Mouse (Mus musculus): ENCODE data around the gene Pum3.

The Pum3 gene

GRCm38 (mm10) chr19:27427865-27428264 lies 1.8 kb downstream of the Pum3 start:
- H3K9me3 ChIP-seq (ENCODE audit: low read length) = no peaks in the 10 kb centered on the region
- peaks cover 47% of the 10 kb centered on the region for H3K36me3 ChIP-seq (ENCODE audit: insufficient read depth, low read length)
- H3K27me3 ChIP-seq (ENCODE audit: insufficient read depth, low read length) = no peaks in the 10 kb centered on the region
- H3K4me1 ChIP-seq (replicated peaks; ENCODE audit: low read depth, low read length) = peaks cover 31% of the 10 kb centered on the region
- no peak for TF ChIP-seq POU5F1 (IDR thresholded peaks at IDR 0.05; ENCODE audit: borderline replicate concordance, low read length)
- no peak for TF ChIP-seq CTCF (conservative IDR thresholded peaks at IDR 0.05; ENCODE audit: low read length)
- no peak for TF ChIP-seq NANOG (IDR thresholded peaks at IDR 0.05; ENCODE audit: borderline replicate concordance, low read length)
- H3K4me3 ChIP-seq (replicated peaks; ENCODE audit: low read length) = peak overlapping the region; percentile 99

DNA sequence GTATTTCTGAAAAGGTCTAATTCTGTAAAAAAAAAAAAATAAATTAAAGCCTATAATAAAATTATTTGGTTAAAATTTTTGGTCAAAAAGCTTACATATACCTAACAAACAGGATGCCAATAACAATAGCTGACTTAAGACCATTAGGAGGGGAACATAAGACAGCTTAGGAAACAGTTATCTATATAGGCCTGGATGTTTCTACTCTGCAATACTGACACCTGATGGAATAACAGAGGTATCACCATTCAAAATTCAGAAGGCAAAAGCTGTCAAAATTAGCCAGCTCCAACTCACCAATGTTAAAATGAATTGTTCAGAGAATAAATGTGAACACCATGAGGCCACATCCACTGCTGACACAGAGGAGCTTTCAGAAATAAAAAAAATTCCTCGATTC lies 3.2 kb downstream of the Pum3 start:
- TF ChIP-seq NANOG (IDR thresholded peaks at IDR 0.05; ENCODE audit: borderline replicate concordance, low read length) (no peak), CTCF (conservative IDR thresholded peaks at IDR 0.05; ENCODE audit: low read length) (peak; percentile 7; the same call in 1 of the 2 replicates)
- Histone ChIP-seq H3K4me1 (replicated peaks; ENCODE audit: low read depth, low read length) (peaks cover 30% of the 10 kb centered on the region), H3K27me3 (ENCODE audit: insufficient read depth, low read length) (no peaks in the 10 kb centered on the region), H3K36me3 (ENCODE audit: insufficient read depth, low read length) (peaks cover 60% of the 10 kb centered on the region), H3K4me3 (replicated peaks; ENCODE audit: low read length) (no peak overlapping the region), H3K9me3 (ENCODE audit: low read length) (no peaks in the 10 kb centered on the region)

GRCm38 (mm10) chr19:27425656-27426055 lies 4.0 kb downstream of the Pum3 start:
- H3K4me1 ChIP-seq (replicated peaks; ENCODE audit: low read depth, low read length) = peaks cover 22% of the 10 kb centered on the region
- no peak overlapping the region for H3K4me3 ChIP-seq (replicated peaks; ENCODE audit: low read length)
- no peaks in the 10 kb centered on the region for H3K27me3 ChIP-seq (ENCODE audit: insufficient read depth, low read length)
- TF ChIP-seq POU5F1 (IDR thresholded peaks at IDR 0.05; ENCODE audit: borderline replicate concordance, low read length) (no peak), CTCF (conservative IDR thresholded peaks at IDR 0.05; ENCODE audit: low read length) (peak; percentile 61)
- H3K36me3 ChIP-seq (ENCODE audit: insufficient read depth, low read length) = peaks cover 68% of the 10 kb centered on the region
- H3K9me3 ChIP-seq (ENCODE audit: low read length) = no peaks in the 10 kb centered on the region

DNA sequence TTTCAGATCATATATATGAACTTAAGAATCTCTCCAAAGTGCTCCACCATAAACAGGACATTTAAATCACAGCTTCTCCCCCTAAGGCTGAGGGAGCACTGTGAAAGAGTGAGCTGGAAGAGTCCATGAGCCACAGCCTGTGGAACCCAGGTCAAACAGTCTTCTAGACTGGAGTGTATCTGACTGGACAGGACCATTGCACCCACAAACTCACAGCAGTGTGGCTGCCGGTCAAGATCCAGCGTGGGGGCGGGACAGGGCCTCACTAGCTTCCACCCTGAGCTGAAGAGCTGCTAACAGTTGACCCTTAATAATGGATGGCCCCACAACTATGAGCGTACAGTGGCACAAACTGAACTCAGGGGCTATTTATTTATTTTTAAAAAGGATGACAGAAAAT lies 12.2 kb downstream of the Pum3 start:
- H3K9me3 ChIP-seq (ENCODE audit: low read length) = no peaks in the 10 kb centered on the region
- H3K27me3 ChIP-seq (ENCODE audit: insufficient read depth, low read length) = no peaks in the 10 kb centered on the region
- H3K4me1 ChIP-seq (replicated peaks; ENCODE audit: low read depth, low read length) = peaks cover 14% of the 10 kb centered on the region
- TF ChIP-seq POU5F1 (IDR thresholded peaks at IDR 0.05; ENCODE audit: borderline replicate concordance, low read length) (no peak), NANOG (IDR thresholded peaks at IDR 0.05; ENCODE audit: borderline replicate concordance, low read length) (no peak), CTCF (conservative IDR thresholded peaks at IDR 0.05; ENCODE audit: low read length) (no peak)
- peaks cover 97% of the 10 kb centered on the region for H3K36me3 ChIP-seq (ENCODE audit: insufficient read depth, low read length)
- H3K4me3 ChIP-seq (replicated peaks; ENCODE audit: low read length) = no peak overlapping the region

- Histone ChIP-seq H3K9me3 (ENCODE audit: low read length) (no peaks in the 10 kb centered on the region), H3K4me1 (replicated peaks; ENCODE audit: low read depth, low read length) (peaks cover 14% of the 10 kb centered on the region), H3K36me3 (ENCODE audit: insufficient read depth, low read length) (peaks cover 97% of the 10 kb centered on the region), H3K4me3 (replicated peaks; ENCODE audit: low read length) (no peak overlapping the region), H3K27me3 (ENCODE audit: insufficient read depth, low read length) (no peaks in the 10 kb centered on the region)
- TF ChIP-seq CTCF (conservative IDR thresholded peaks at IDR 0.05; ENCODE audit: low read length) = peak; percentile 67
- TF ChIP-seq NANOG (IDR thresholded peaks at IDR 0.05; ENCODE audit: borderline replicate concordance, low read length) = no peak
- no peak for TF ChIP-seq POU5F1 (IDR thresholded peaks at IDR 0.05; ENCODE audit: borderline replicate concordance, low read length)
These were observed 13.1 kb downstream of the Pum3 start for GRCm38 (mm10) chr19:27416569-27416968.

- Histone ChIP-seq H3K27me3 (ENCODE audit: insufficient read depth, low read length) (no peaks in the 10 kb centered on the region), H3K36me3 (ENCODE audit: insufficient read depth, low read length) (peaks cover 81% of the 10 kb centered on the region), H3K9me3 (ENCODE audit: low read length) (no peaks in the 10 kb centered on the region), H3K4me3 (replicated peaks; ENCODE audit: low read length) (no peak overlapping the region), H3K4me1 (replicated peaks; ENCODE audit: low read depth, low read length) (0 out of 2 replicates have a peak, but pooled peaks cover 1% of the 10 kb centered on the region)
- TF ChIP-seq POU5F1 (IDR thresholded peaks at IDR 0.05; ENCODE audit: borderline replicate concordance, low read length) (no peak), CTCF (conservative IDR thresholded peaks at IDR 0.05; ENCODE audit: low read length) (no peak), NANOG (IDR thresholded peaks at IDR 0.05; ENCODE audit: borderline replicate concordance, low read length) (no peak)
These were observed 18.3 kb downstream of the Pum3 start for GRCm38 (mm10) chr19:27411340-27411739.

DNA sequence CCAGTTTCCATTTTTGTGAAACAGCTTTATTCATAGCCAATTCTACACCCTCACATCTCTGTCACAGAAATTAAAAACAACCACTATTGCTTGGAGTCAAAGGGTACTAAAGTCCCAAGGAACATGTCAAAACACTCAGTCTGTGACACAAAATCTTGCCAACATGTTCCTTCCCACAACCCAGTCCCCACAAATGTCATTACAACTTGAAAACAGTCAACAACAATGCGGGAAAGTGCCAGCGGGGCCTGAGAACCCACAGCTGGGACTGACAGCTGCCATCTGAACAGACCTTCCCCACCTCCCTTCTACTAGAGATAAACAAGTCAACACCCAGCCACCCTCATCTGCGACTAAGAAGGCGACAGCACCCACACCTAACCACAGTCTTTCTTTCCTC lies 18.9 kb downstream of the Pum3 start:
- H3K4me1 ChIP-seq (replicated peaks; ENCODE audit: low read depth, low read length) = no peaks in the 10 kb centered on the region
- H3K36me3 ChIP-seq (ENCODE audit: insufficient read depth, low read length) = peaks cover 75% of the 10 kb centered on the region
- H3K4me3 ChIP-seq (replicated peaks; ENCODE audit: low read length) = no peak overlapping the region
- TF ChIP-seq CTCF (conservative IDR thresholded peaks at IDR 0.05; ENCODE audit: low read length) (no peak), POU5F1 (IDR thresholded peaks at IDR 0.05; ENCODE audit: borderline replicate concordance, low read length) (no peak), NANOG (IDR thresholded peaks at IDR 0.05; ENCODE audit: borderline replicate concordance, low read length) (no peak)
- H3K27me3 ChIP-seq (ENCODE audit: insufficient read depth, low read length) = no peaks in the 10 kb centered on the region
- H3K9me3 ChIP-seq (ENCODE audit: low read length) = no peaks in the 10 kb centered on the region

DNA sequence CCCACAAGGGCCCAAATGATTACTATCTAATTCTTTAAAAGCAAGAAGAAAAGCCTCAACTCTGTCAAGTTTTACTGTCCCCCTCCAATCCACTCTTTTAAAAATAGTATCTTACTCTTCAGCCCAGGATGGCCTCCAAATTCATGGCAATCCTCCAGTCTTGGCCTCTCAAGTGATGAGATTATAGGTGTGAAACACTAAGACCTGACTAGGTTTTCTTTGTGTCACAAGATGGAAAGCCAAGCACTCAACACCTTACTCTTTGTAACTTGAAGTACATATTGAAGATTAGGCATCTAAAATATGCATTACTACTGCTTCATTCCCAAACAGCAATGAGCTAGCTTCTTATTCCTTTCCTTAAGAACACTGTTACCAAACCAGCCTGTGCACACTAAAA lies 19.8 kb downstream of the Pum3 start:
- Histone ChIP-seq H3K36me3 (ENCODE audit: insufficient read depth, low read length) (peaks cover 66% of the 10 kb centered on the region), H3K27me3 (ENCODE audit: insufficient read depth, low read length) (no peaks in the 10 kb centered on the region), H3K4me3 (replicated peaks; ENCODE audit: low read length) (no peak overlapping the region), H3K9me3 (ENCODE audit: low read length) (no peaks in the 10 kb centered on the region), H3K4me1 (replicated peaks; ENCODE audit: low read depth, low read length) (no peaks in the 10 kb centered on the region)
- TF ChIP-seq CTCF (conservative IDR thresholded peaks at IDR 0.05; ENCODE audit: low read length) = no peak
- TF ChIP-seq NANOG (IDR thresholded peaks at IDR 0.05; ENCODE audit: borderline replicate concordance, low read length) = no peak
- TF ChIP-seq POU5F1 (IDR thresholded peaks at IDR 0.05; ENCODE audit: borderline replicate concordance, low read length) = no peak

- Histone ChIP-seq H3K4me1 (replicated peaks; ENCODE audit: low read depth, low read length) (no peaks in the 10 kb centered on the region), H3K36me3 (ENCODE audit: insufficient read depth, low read length) (peaks cover 60% of the 10 kb centered on the region), H3K4me3 (replicated peaks; ENCODE audit: low read length) (no peak overlapping the region), H3K9me3 (ENCODE audit: low read length) (no peaks in the 10 kb centered on the region), H3K27me3 (ENCODE audit: insufficient read depth, low read length) (no peaks in the 10 kb centered on the region)
- TF ChIP-seq CTCF (conservative IDR thresholded peaks at IDR 0.05; ENCODE audit: low read length) = no peak
- no peak for TF ChIP-seq POU5F1 (IDR thresholded peaks at IDR 0.05; ENCODE audit: borderline replicate concordance, low read length)
- TF ChIP-seq NANOG (IDR thresholded peaks at IDR 0.05; ENCODE audit: borderline replicate concordance, low read length) = no peak
These were observed 20.4 kb downstream of the Pum3 start for GRCm38 (mm10) chr19:27409196-27409595.

All from E14TG2a.4 (cell line).